9 mouse cellular contexts compared by ENCODE assay signal in the genomic region with DNA sequence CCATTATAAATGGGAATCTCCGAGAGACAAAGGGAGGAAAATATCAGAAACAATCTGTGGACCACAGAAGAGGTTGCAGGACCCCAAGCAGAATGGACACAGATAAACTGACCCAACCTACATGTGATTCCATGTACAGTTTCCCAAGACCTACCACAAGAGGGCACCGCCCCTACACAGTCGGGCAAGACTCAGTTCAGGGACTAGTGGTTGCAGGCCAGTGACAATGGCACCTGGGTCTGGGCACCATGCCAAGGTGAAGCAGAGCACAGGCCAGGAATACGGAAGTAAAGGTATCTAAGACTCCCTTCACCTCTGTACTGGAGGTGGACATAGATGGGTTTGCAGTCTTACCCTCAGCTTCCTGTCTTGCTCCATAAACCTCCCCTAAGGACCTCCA. TPM values are rescaled to one million over a fixed set of nuclear protein-coding genes. Genes with fewer than 3 reads are reported as not detected.
DNase-seq lines count a peak whose midpoint lies in the region; ATAC-seq lines count a peak whose summit lies in the region.
"Had no signal": no experiment of that assay in that cellular context is flagged by ENCODE, and none has a peak within 500 bp of the region (broad histone marks: within the 10 kb centered on the region; RNA-seq: fewer than 3 reads in every experiment).

No protein-coding gene starts in this region.

- no peak overlapping the region for H3K27ac ChIP-seq in kidney, embryonic 14.5 days (ENCODE audit: low read depth, low read length)
- H3K27ac ChIP-seq in forebrain, embryonic 11.5 days (ENCODE audit: low read depth, low read length): no peak overlapping the region
- no peak overlapping the region for H3K27ac ChIP-seq in midbrain, embryonic 11.5 days (ENCODE audit: low read depth, low read length)

- DNase-seq in kidney, adult 11 months: peak; percentile 81
- DNase-seq in MEL-GATA-1-ER (ENCODE audit: extremely low read depth, low read depth): peak; percentile 26
- peak; percentile 42 for DNase-seq in embryo, embryonic 10 days (ENCODE audit: low spot score)
- peak; percentile 85 to 89 for DNase-seq in kidney, postnatal 25 days
- DNase-seq in forebrain, embryonic 11.5 days (ENCODE audit: low spot score): no peak
- no peak for DNase-seq in midbrain, embryonic 11.5 days (ENCODE audit: low spot score, missing footprints)

- no peak overlapping the region for H3K4me3 ChIP-seq in kidney, embryonic 14.5 days (ENCODE audit: low read length)
- no peak overlapping the region for H3K4me3 ChIP-seq in forebrain, embryonic 11.5 days (ENCODE audit: low read depth, low read length)
- no peak overlapping the region for H3K4me3 ChIP-seq in midbrain, embryonic 11.5 days (ENCODE audit: low read depth, low read length)
- H3K4me3 ChIP-seq: myocyte had no signal

- H3K4me2 ChIP-seq in kidney, embryonic 14.5 days (replicated peaks; ENCODE audit: low read depth, low read length): no peak overlapping the region
- H3K4me2 ChIP-seq in forebrain, embryonic 11.5 days (ENCODE audit: low read depth, low read length, severe bottlenecking): no peak overlapping the region
- no peak overlapping the region for H3K4me2 ChIP-seq in midbrain, embryonic 11.5 days

- no peak for ATAC-seq in kidney, embryonic 14.5 days (ENCODE audit: low FRiP score, low TSS enrichment)
- peak; percentile 77 for ATAC-seq in neutrophil, adult 5-6 weeks (ENCODE audit: extremely low read depth, insufficient number of reproducible peaks, low FRiP score, poor library complexity, severe bottlenecking)
- ATAC-seq in forebrain, embryonic 11.5 days (replicated peaks; ENCODE audit: low FRiP score): no peak
- ATAC-seq in midbrain, embryonic 11.5 days (ENCODE audit: low FRiP score): no peak

- no peaks in the 10 kb centered on the region for H3K4me1 ChIP-seq in kidney, embryonic 14.5 days (ENCODE audit: control insufficient read depth, insufficient read depth, low read length)
- H3K4me1 ChIP-seq in forebrain, embryonic 11.5 days (replicated peaks; ENCODE audit: control insufficient read depth, insufficient read depth, low read length): no peaks in the 10 kb centered on the region
- H3K4me1 ChIP-seq in midbrain, embryonic 11.5 days (ENCODE audit: control insufficient read depth, insufficient read depth, low read length): no peaks in the 10 kb centered on the region

- peaks cover 15% of the 10 kb centered on the region; the same call in 1 of the 2 replicates for H3K36me3 ChIP-seq in kidney, embryonic 14.5 days (ENCODE audit: control insufficient read depth, insufficient read depth, low read length)
- no peaks in the 10 kb centered on the region; the same call in none of the 2 replicates for H3K36me3 ChIP-seq in forebrain, embryonic 11.5 days (ENCODE audit: control insufficient read depth, insufficient read depth, low read length)
- peaks cover 2% of the 10 kb centered on the region; the same call in 1 of the 2 replicates for H3K36me3 ChIP-seq in midbrain, embryonic 11.5 days (ENCODE audit: control insufficient read depth, insufficient read depth, low read length)

- no peak overlapping the region for H3K9ac ChIP-seq in kidney, embryonic 14.5 days (ENCODE audit: low read depth, low read length)
- H3K9ac ChIP-seq in forebrain, embryonic 11.5 days (ENCODE audit: low read length): no peak overlapping the region
- no peak overlapping the region for H3K9ac ChIP-seq in midbrain, embryonic 11.5 days (ENCODE audit: low read length)

- no peaks in the 10 kb centered on the region for H3K27me3 ChIP-seq in kidney, embryonic 14.5 days (ENCODE audit: control insufficient read depth, insufficient read depth, low read length)
- no peaks in the 10 kb centered on the region for H3K27me3 ChIP-seq in forebrain, embryonic 11.5 days (ENCODE audit: control insufficient read depth, insufficient read depth, low read length)
- no peaks in the 10 kb centered on the region for H3K27me3 ChIP-seq in midbrain, embryonic 11.5 days (ENCODE audit: control insufficient read depth, insufficient read depth, low read length)

- peaks cover 4% of the 10 kb centered on the region; the same call in 1 of the 2 replicates for H3K9me3 ChIP-seq in kidney, embryonic 14.5 days (ENCODE audit: control insufficient read depth, low read length)
- H3K9me3 ChIP-seq in forebrain, embryonic 11.5 days (ENCODE audit: control insufficient read depth, low read length): no peaks in the 10 kb centered on the region
- H3K9me3 ChIP-seq in midbrain, embryonic 11.5 days (ENCODE audit: control insufficient read depth, low read length): no peaks in the 10 kb centered on the region

- WGBS in kidney, embryonic 14.5 days: 66% methylated on average over 4 of the region's 4 CpGs
- WGBS in forebrain, embryonic 11.5 days: 63% methylated on average over 4 of the region's 4 CpGs
- 62% methylated on average over 4 of the region's 4 CpGs for WGBS in midbrain, embryonic 11.5 days

RNA-seq across cellular contexts. Expression of gene Mrgpre, which starts 8.8 kb away (rescaled TPM):
- polyA plus RNA-seq in kidney, embryonic 14.5 days (2014; fragmentation: Nextera tagmentation; extraction: Ambion mirVana): 0.86 and 1.8 TPM in 2 replicates
- 2.7 and 3.8 TPM in 2 replicates for total RNA-seq in neutrophil, adult 5-6 weeks (2017)
- polyA plus RNA-seq in forebrain, embryonic 11.5 days (2014; fragmentation: Nextera tagmentation; extraction: Ambion mirVana): 2.1 and 2.6 TPM in 2 replicates
- 2.7 and 3.7 TPM in 2 replicates for polyA plus RNA-seq in midbrain, embryonic 11.5 days (2014; fragmentation: Nextera tagmentation; extraction: Ambion mirVana)

RNA-seq across cellular contexts. Expression of gene Mrgprg, which starts 26.3 kb away (rescaled TPM):
- not detected in 2 replicates for polyA plus RNA-seq in kidney, embryonic 14.5 days (2014; fragmentation: Nextera tagmentation; extraction: Ambion mirVana)
- not detected in 2 replicates for total RNA-seq in neutrophil, adult 5-6 weeks (2017)
- not detected in 2 replicates for polyA plus RNA-seq in forebrain, embryonic 11.5 days (2014; fragmentation: Nextera tagmentation; extraction: Ambion mirVana)
- polyA plus RNA-seq in midbrain, embryonic 11.5 days (2014; fragmentation: Nextera tagmentation; extraction: Ambion mirVana): not detected in 2 replicates
- polyA plus RNA-seq: myocyte had no signal

RNA-seq across cellular contexts. Expression of gene Nadsyn1, which starts 29.5 kb away (rescaled TPM):
- 5.2 and 9.6 TPM in 2 replicates for polyA plus RNA-seq in kidney, embryonic 14.5 days (2014; fragmentation: Nextera tagmentation; extraction: Ambion mirVana)
- total RNA-seq in neutrophil, adult 5-6 weeks (2017): 14.5 and 21.8 TPM in 2 replicates
- 8.2 and 10.1 TPM in 2 replicates for polyA plus RNA-seq in forebrain, embryonic 11.5 days (2014; fragmentation: Nextera tagmentation; extraction: Ambion mirVana)
- 7.9 and 8.3 TPM in 2 replicates for polyA plus RNA-seq in midbrain, embryonic 11.5 days (2014; fragmentation: Nextera tagmentation; extraction: Ambion mirVana)

RNA-seq across cellular contexts. Expression of gene Dhcr7, which starts 29.8 kb away (rescaled TPM):
- polyA plus RNA-seq in kidney, embryonic 14.5 days (2014; fragmentation: Nextera tagmentation; extraction: Ambion mirVana): 25.5 and 42.5 TPM in 2 replicates
- 6.9 and 10.1 TPM in 2 replicates for total RNA-seq in neutrophil, adult 5-6 weeks (2017)
- 88.8 and 95.4 TPM in 2 replicates for polyA plus RNA-seq in forebrain, embryonic 11.5 days (2014; fragmentation: Nextera tagmentation; extraction: Ambion mirVana)
- polyA plus RNA-seq in midbrain, embryonic 11.5 days (2014; fragmentation: Nextera tagmentation; extraction: Ambion mirVana): 88.7 and 89.8 TPM in 2 replicates

RNA-seq across cellular contexts. Expression of gene Osbpl5, which starts 36.3 kb away (rescaled TPM):
- 18.7 and 30.7 TPM in 2 replicates for polyA plus RNA-seq in kidney, embryonic 14.5 days (2014; fragmentation: Nextera tagmentation; extraction: Ambion mirVana)
- total RNA-seq in neutrophil, adult 5-6 weeks (2017): 27.0 and 36.1 TPM in 2 replicates
- 12.9 and 13.3 TPM in 2 replicates for polyA plus RNA-seq in forebrain, embryonic 11.5 days (2014; fragmentation: Nextera tagmentation; extraction: Ambion mirVana)
- 11.2 and 13.0 TPM in 2 replicates for polyA plus RNA-seq in midbrain, embryonic 11.5 days (2014; fragmentation: Nextera tagmentation; extraction: Ambion mirVana)

Comparison
In these comparisons a context has a peak if more than half of its experiments do, and no peak if none do; other contexts are left out.
1. DNase-seq: peak in kidney, adult 11 months (single experiment), MEL-GATA-1-ER (single experiment), embryo, embryonic 10 days (single experiment) and kidney, postnatal 25 days (2 of 2); none in forebrain, embryonic 11.5 days (single experiment) and midbrain, embryonic 11.5 days (single experiment).